In genomic region chr12:107969841-107970371, GRCm38 (mm10) we compare ENCODE assay signal across 10 mouse cellular contexts. TPM values are rescaled to one million over a fixed set of nuclear protein-coding genes. Genes with fewer than 3 reads are reported as not detected.
DNase-seq lines count a peak whose midpoint lies in the region; ATAC-seq and TF ChIP-seq lines count a peak whose summit lies in the region.
"Had no signal": no experiment of that assay in that cellular context is flagged by ENCODE, and none has a peak within 500 bp of the region (broad histone marks: within the 10 kb centered on the region; RNA-seq: fewer than 3 reads in every experiment).

No protein-coding gene starts in this region.

- no peaks in the 10 kb centered on the region for H3K27me3 ChIP-seq in forebrain, embryonic 16.5 days (replicated peaks; ENCODE audit: control insufficient read depth, insufficient read depth, low read length)
- no peaks in the 10 kb centered on the region for H3K27me3 ChIP-seq in neural tube, embryonic 15.5 days (replicated peaks)

- peak overlapping the region; percentile 92 for H3K27ac ChIP-seq in forebrain, embryonic 16.5 days (ENCODE audit: low read length)
- H3K27ac ChIP-seq in left cerebral cortex, adult 2 months: peak overlapping the region; percentile 74
- peak overlapping the region; percentile 79 for H3K27ac ChIP-seq in neural tube, embryonic 15.5 days (replicated peaks)
- H3K27ac ChIP-seq: lung, embryonic 15.5 days had no signal

- intact Hi-C loops in left cerebral cortex, adult 2 months (cut with DNase I): no loop called here
- intact Hi-C loops in gastrocnemius, postnatal 36 days (cut with DNase I): no loop called here

- peaks cover 86% of the 10 kb centered on the region for H3K4me1 ChIP-seq in forebrain, embryonic 16.5 days (replicated peaks; ENCODE audit: control insufficient read depth, insufficient read depth, low read length)
- H3K4me1 ChIP-seq in neural tube, embryonic 15.5 days: peaks cover 84% of the 10 kb centered on the region

- ATAC-seq in forebrain, embryonic 16.5 days: peak; percentile 75
- ATAC-seq in neural tube, embryonic 15.5 days (ENCODE audit: low FRiP score): peak; percentile 36; the same call in 1 of the 2 replicates
- ATAC-seq in megakaryocyte progenitor cell, adult 5-6 weeks (replicated peaks; ENCODE audit: poor library complexity): no peak

- TF ChIP-seq CTCF in left cerebral cortex, adult 2 months (IDR thresholded peaks at IDR 0.05): no peak

- WGBS in forebrain, embryonic 16.5 days: 7% methylated on average over 18 of the region's 18 CpGs
- 15% methylated on average over 18 of the region's 18 CpGs for WGBS in neural tube, embryonic 15.5 days

- no peaks in the 10 kb centered on the region for H3K9me3 ChIP-seq in forebrain, embryonic 16.5 days (ENCODE audit: control insufficient read depth, low read length)
- H3K9me3 ChIP-seq in neural tube, embryonic 15.5 days (replicated peaks): no peaks in the 10 kb centered on the region
- H3K9me3 ChIP-seq: lung, embryonic 15.5 days had no signal

- H3K4me3 ChIP-seq in forebrain, embryonic 16.5 days (replicated peaks; ENCODE audit: low read length): peak overlapping the region; percentile 29
- no peak overlapping the region for H3K4me3 ChIP-seq in left cerebral cortex, adult 2 months
- peak overlapping the region; percentile 22 for H3K4me3 ChIP-seq in neural tube, embryonic 15.5 days (replicated peaks)
- H3K4me3 ChIP-seq: lung, embryonic 15.5 days had no signal

- DNase-seq in layer of hippocampus, adult 11-12 months (ENCODE audit: low spot score): peak; percentile 50
- no peak for DNase-seq in layer of hippocampus, adult 9-11 months
- peak; percentile 51 to 74 for DNase-seq in left cerebral cortex, adult 2 months (ENCODE audit: extremely low spot score in 1 of 2, low spot score in 2 of 2)
- no peak for DNase-seq in gastrocnemius, postnatal 36 days
- no peak for DNase-seq in natural killer cell, adult 2 months (ENCODE audit: low spot score in 2 of 2)

- H3K4me2 ChIP-seq in forebrain, embryonic 16.5 days (ENCODE audit: low read length): peak overlapping the region; percentile 52
- H3K4me2 ChIP-seq in neural tube, embryonic 15.5 days: peak overlapping the region; percentile 47
- H3K4me2 ChIP-seq: heart, embryonic 11.5 days; lung, embryonic 15.5 days had no signal

- no peaks in the 10 kb centered on the region for H3K36me3 ChIP-seq in forebrain, embryonic 16.5 days (ENCODE audit: control insufficient read depth, insufficient read depth)
- H3K36me3 ChIP-seq in neural tube, embryonic 15.5 days: no peaks in the 10 kb centered on the region
- H3K36me3 ChIP-seq: lung, embryonic 15.5 days had no signal

- peak overlapping the region; percentile 34 for H3K9ac ChIP-seq in forebrain, embryonic 16.5 days (replicated peaks; ENCODE audit: low read depth, low read length)
- 0 out of 2 replicates have a peak overlapping the region, but pooled peaks have one; percentile 21 for H3K9ac ChIP-seq in neural tube, embryonic 15.5 days (replicated peaks)
- H3K9ac ChIP-seq: lung, embryonic 15.5 days had no signal

RNA-seq across cellular contexts. Expression of gene Bcl11b, which starts 33.5 kb away (rescaled TPM):
- 81.4 and 87.9 TPM in 2 replicates for polyA plus RNA-seq in forebrain, embryonic 16.5 days (2015; fragmentation: Nextera tagmentation; extraction: Ambion mirVana)
- total RNA-seq in left cerebral cortex, adult 2 months (2021): 10 to 100 TPM; 57.8 to 69.0 TPM
- polyA plus RNA-seq in neural tube, embryonic 15.5 days (2015; fragmentation: Nextera tagmentation; extraction: Ambion mirVana): 21.6 and 22.2 TPM in 2 replicates
- 1 to 10 TPM in 1 of 2 experiments, not detected in 1; 1.3 TPM for total RNA-seq in gastrocnemius, postnatal 36 days (2021)
- 0.02 TPM in 1 of 2 replicates, not detected in the other for total RNA-seq in megakaryocyte progenitor cell, adult 5-6 weeks (2015)
- 0.24 and 0.33 TPM in 2 replicates for total RNA-seq in megakaryocyte progenitor cell, adult 5-6 weeks (2017)

Comparison
In these comparisons a context has a peak if more than half of its experiments do, and no peak if none do; other contexts are left out.
1. DNase-seq: peak in layer of hippocampus, adult 11-12 months (single experiment) and left cerebral cortex, adult 2 months (2 of 2); none in layer of hippocampus, adult 9-11 months (single experiment), gastrocnemius, postnatal 36 days (0 of 2) and natural killer cell, adult 2 months (0 of 2).
2. RNA of gene Bcl11b, which starts 33.5 kb away (total RNA-seq): 57.8 to 69.0 TPM in left cerebral cortex, adult 2 months; 1.3 TPM in gastrocnemius, postnatal 36 days and 0.02 to 0.33 TPM in megakaryocyte progenitor cell, adult 5-6 weeks; every median in the first group is over 10 times any median in the second.
3. Peak in every context shown above with its lines, with median percentiles within 50 percentile points of each other: H3K27ac ChIP-seq.